Mouse (Mus musculus): ENCODE results near the gene Nrsn1.

- TF ChIP-seq CTCF (IDR thresholded peaks at IDR 0.05; ENCODE audit: low read depth, low read length), result no peak
- TF ChIP-seq GATA2 (IDR thresholded peaks at IDR 0.05; ENCODE audit: borderline replicate concordance, low read depth, low read length), result no peak
- no peak for TF ChIP-seq TAL1 (conservative IDR thresholded peaks at IDR 0.05; ENCODE audit: low read depth, low read length)
These were observed 7.6 kb downstream of the Nrsn1 start for GRCm38 (mm10) chr13:25262748-25263147.
